8 mouse cellular contexts compared by ENCODE assay signal in the genomic region with DNA sequence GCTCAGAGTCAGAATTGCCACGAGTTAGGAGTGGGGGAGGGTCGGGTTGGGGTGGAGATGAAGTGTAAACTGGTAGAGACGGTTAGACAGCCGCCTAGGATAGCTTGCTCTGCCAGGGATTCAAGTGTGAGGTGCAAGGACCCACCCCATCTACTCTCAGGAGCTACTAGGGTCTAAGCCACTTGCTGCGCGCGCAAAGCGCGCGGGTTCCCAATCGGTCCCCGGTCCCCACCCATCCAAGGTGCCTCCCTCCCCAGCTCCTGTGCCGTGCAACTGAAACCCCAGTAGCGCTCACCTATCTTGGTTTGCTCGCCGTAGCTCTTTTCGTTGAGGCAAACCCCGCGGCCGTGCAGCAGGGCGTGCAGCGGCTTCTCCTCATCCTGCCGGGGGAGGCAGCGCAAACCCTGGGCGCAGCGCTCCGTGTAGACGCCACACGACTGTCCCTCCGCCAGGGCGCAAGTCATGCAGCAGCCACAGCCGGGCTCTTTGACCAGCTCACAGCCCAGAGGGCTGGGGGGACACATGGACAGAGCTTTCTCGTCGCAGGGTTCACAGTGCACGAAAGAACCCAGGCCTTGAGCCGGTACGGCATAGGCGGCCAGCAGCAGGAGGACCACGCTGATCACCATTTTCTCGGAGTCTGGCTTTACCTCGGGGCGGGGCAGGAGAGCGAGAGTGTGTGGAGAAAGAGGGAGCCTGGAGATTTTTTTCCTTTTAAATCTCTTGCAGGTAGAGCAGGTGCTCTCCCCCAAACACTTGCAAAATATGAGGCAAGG. TPM values are rescaled to one million over a fixed set of nuclear protein-coding genes. Genes with fewer than 3 reads are reported as not detected.
DNase-seq lines count a peak whose midpoint lies in the region; ATAC-seq and TF ChIP-seq lines count a peak whose summit lies in the region.

No protein-coding gene starts in this region.

- H3K4me2 ChIP-seq in intestine, embryonic 15.5 days (replicated peaks), result peak overlapping the region; percentile 94
- H3K4me2 ChIP-seq in limb, embryonic 11.5 days (ENCODE audit: low read depth, severe bottlenecking), result peak overlapping the region; percentile 85
- peak overlapping the region; percentile 84 for H3K4me2 ChIP-seq in neural tube, embryonic 12.5 days (replicated peaks)

- H3K27ac ChIP-seq in liver, adult 2 months (replicated peaks; ENCODE audit: insufficient read depth, low read depth, low read length), result no peak overlapping the region
- H3K27ac ChIP-seq in intestine, embryonic 15.5 days, result peak overlapping the region; percentile 81
- peak overlapping the region; percentile 38 for H3K27ac ChIP-seq in limb, embryonic 11.5 days (replicated peaks; ENCODE audit: low read depth, low read length)
- H3K27ac ChIP-seq in neural tube, embryonic 12.5 days, result peak overlapping the region; percentile 68; the same call in 1 of the 2 replicates

- no peak for TF ChIP-seq CTCF in liver, adult 2 months (IDR thresholded peaks at IDR 0.05; ENCODE audit: low read depth, low read length)

- H3K36me3 ChIP-seq in liver, adult 2 months (ENCODE audit: control insufficient read depth, insufficient read depth, low read length), result no peaks in the 10 kb centered on the region
- H3K36me3 ChIP-seq in intestine, embryonic 15.5 days, result no peaks in the 10 kb centered on the region
- no peaks in the 10 kb centered on the region for H3K36me3 ChIP-seq in limb, embryonic 11.5 days (ENCODE audit: control insufficient read depth, insufficient read depth, low read length)
- H3K36me3 ChIP-seq in neural tube, embryonic 12.5 days, result no peaks in the 10 kb centered on the region

- H3K9me3 ChIP-seq in intestine, embryonic 15.5 days, result no peaks in the 10 kb centered on the region
- no peaks in the 10 kb centered on the region for H3K9me3 ChIP-seq in limb, embryonic 11.5 days (ENCODE audit: control insufficient read depth, low read length)
- no peaks in the 10 kb centered on the region for H3K9me3 ChIP-seq in neural tube, embryonic 12.5 days

- peak overlapping the region; percentile 54 for H3K4me3 ChIP-seq in liver, adult 2 months (ENCODE audit: insufficient read depth, low read depth, low read length)
- H3K4me3 ChIP-seq in intestine, embryonic 15.5 days (replicated peaks), result peak overlapping the region; percentile 62
- H3K4me3 ChIP-seq in limb, embryonic 11.5 days (ENCODE audit: low read depth, low read length), result peak overlapping the region; percentile 64
- H3K4me3 ChIP-seq in neural tube, embryonic 12.5 days, result peak overlapping the region; percentile 63

- no peak for DNase-seq in liver, adult 2 months (ENCODE audit: extremely low read depth, low read depth, low spot score)
- DNase-seq in liver, result no peak
- peak; percentile 72 for DNase-seq in cerebellum, postnatal 14 days
- DNase-seq in gastrocnemius, adult 8-10 months (ENCODE audit: low spot score in 2 of 2), result peak; percentile 41 to 60
- DNase-seq in limb, embryonic 11.5 days (ENCODE audit: low spot score), result peak; percentile 73
- no peak for DNase-seq in T-cell, adult 2 months (ENCODE audit: low spot score)

- H3K9ac ChIP-seq in liver, adult 2 months (ENCODE audit: low read depth, low read length), result 0 out of 2 replicates have a peak overlapping the region, but pooled peaks have one; percentile 17
- peak overlapping the region; percentile 70 for H3K9ac ChIP-seq in intestine, embryonic 15.5 days
- H3K9ac ChIP-seq in limb, embryonic 11.5 days (ENCODE audit: low read length), result peak overlapping the region; percentile 78
- peak overlapping the region; percentile 71 for H3K9ac ChIP-seq in neural tube, embryonic 12.5 days

- peaks cover 4% of the 10 kb centered on the region; the same call in 1 of the 2 replicates for H3K27me3 ChIP-seq in liver, adult 2 months (ENCODE audit: control insufficient read depth, insufficient read depth, low read length)
- H3K27me3 ChIP-seq in intestine, embryonic 15.5 days (replicated peaks), result no peaks in the 10 kb centered on the region; the same call in 1 of the 2 replicates
- peaks cover 14% of the 10 kb centered on the region for H3K27me3 ChIP-seq in limb, embryonic 11.5 days (ENCODE audit: control insufficient read depth, insufficient read depth, low read length)
- H3K27me3 ChIP-seq in neural tube, embryonic 12.5 days (replicated peaks), result peaks cover 9% of the 10 kb centered on the region; the same call in 1 of the 2 replicates

- H3K79me2 ChIP-seq in liver, adult 2 months (ENCODE audit: control insufficient read depth, insufficient read depth, low read length), result no peaks in the 10 kb centered on the region

- no peak for TF ChIP-seq POLR2A in liver, adult 2 months (IDR thresholded peaks at IDR 0.05; ENCODE audit: extremely low read depth, insufficient read depth, low read length)

- peak; percentile 10 for ATAC-seq in intestine, embryonic 15.5 days
- no peak for ATAC-seq in limb, embryonic 11.5 days (ENCODE audit: insufficient number of reproducible peaks, low FRiP score, low TSS enrichment, low read depth)
- ATAC-seq in neural tube, embryonic 12.5 days (ENCODE audit: low FRiP score, low read depth), result no peak

- H3K4me1 ChIP-seq in liver, adult 2 months (ENCODE audit: control insufficient read depth, insufficient read depth, low read length), result peaks cover 13% of the 10 kb centered on the region
- peaks cover 38% of the 10 kb centered on the region for H3K4me1 ChIP-seq in intestine, embryonic 15.5 days (replicated peaks)
- H3K4me1 ChIP-seq in limb, embryonic 11.5 days (ENCODE audit: control insufficient read depth, insufficient read depth, low read length), result peaks cover 22% of the 10 kb centered on the region
- peaks cover 49% of the 10 kb centered on the region for H3K4me1 ChIP-seq in neural tube, embryonic 12.5 days

- WGBS in liver, adult 2 months, result 4% methylated on average over 43 of the region's 43 CpGs
- WGBS in intestine, embryonic 15.5 days, result under 1% methylated on average over 43 of the region's 43 CpGs
- under 1% methylated on average over 43 of the region's 43 CpGs for WGBS in limb, embryonic 11.5 days
- WGBS in neural tube, embryonic 12.5 days, result under 1% methylated on average over 43 of the region's 43 CpGs

RNA-seq across cellular contexts. Expression of gene Igfbp5, which starts 1.0 kb away (rescaled TPM):
- total RNA-seq in liver, adult 2 months (2014; rRNA removed), result 2.2 and 3.0 TPM in 2 replicates
- polyA plus RNA-seq in liver, adult 2 months (2012; rRNA removed), result 2.4 and 5.7 TPM in 2 replicates
- 100 to 1,000 TPM; 100 to 289 (median 178) TPM for total RNA-seq in gastrocnemius, adult 8-10 months (2022)
- 46.2 and 50.7 TPM in 2 replicates for polyA plus RNA-seq in intestine, embryonic 15.5 days (2015; fragmentation: Nextera tagmentation; extraction: Ambion mirVana)
- polyA plus RNA-seq in limb, embryonic 11.5 days (2014; fragmentation: Nextera tagmentation; extraction: Ambion mirVana), result 47.0 and 48.4 TPM in 2 replicates
- polyA plus RNA-seq in neural tube, embryonic 12.5 days (2016; fragmentation: Nextera tagmentation; extraction: Ambion mirVana), result 128 and 150 TPM in 2 replicates

RNA-seq across cellular contexts. Expression of gene Igfbp2, which starts 49.4 kb away (rescaled TPM):
- total RNA-seq in liver, adult 2 months (2014; rRNA removed), result 500 and 747 TPM in 2 replicates
- polyA plus RNA-seq in liver, adult 2 months (2012; rRNA removed), result 223 and 1,009 TPM in 2 replicates
- under 1 TPM in 3 of 4 experiments, not detected in 1; 0.21 to 0.53 (median 0.29) TPM for total RNA-seq in gastrocnemius, adult 8-10 months (2022)
- 147 and 148 TPM in 2 replicates for polyA plus RNA-seq in intestine, embryonic 15.5 days (2015; fragmentation: Nextera tagmentation; extraction: Ambion mirVana)
- 262 and 290 TPM in 2 replicates for polyA plus RNA-seq in limb, embryonic 11.5 days (2014; fragmentation: Nextera tagmentation; extraction: Ambion mirVana)
- 410 and 431 TPM in 2 replicates for polyA plus RNA-seq in neural tube, embryonic 12.5 days (2016; fragmentation: Nextera tagmentation; extraction: Ambion mirVana)

Comparison
In these comparisons a context has a peak if more than half of its experiments do, and no peak if none do; other contexts are left out.
1. DNase-seq: peak in cerebellum, postnatal 14 days (2 of 2), gastrocnemius, adult 8-10 months (2 of 2) and limb, embryonic 11.5 days (single experiment); none in liver, adult 2 months (single experiment), liver (single experiment) and T-cell, adult 2 months (single experiment).
2. H3K9ac ChIP-seq: peak in every context shown above with its lines; median percentile 78 in limb, embryonic 11.5 days; 71 in neural tube, embryonic 12.5 days; 70 in intestine, embryonic 15.5 days; 17 in liver, adult 2 months.
3. Peak in every context shown above with its lines, with median percentiles within 50 percentile points of each other: H3K4me3 ChIP-seq and H3K4me2 ChIP-seq.